Mouse (Mus musculus): ENCODE results near the gene Fam214b. TPM values are rescaled to one million over a fixed set of nuclear protein-coding genes. Genes with fewer than 3 reads are reported as not detected.
A peak's percentile ranks its signal among the peaks of the same experiment; 100 is the strongest.

Gene Fam214b
- total and polyA plus RNA-seq, 2 experiments from 2014 or later: 13.4 to 15.9 TPM

GRCm38 (mm10) chr4:43032501-43032900, 13.5 kb downstream of the Fam214b start:
- peaks cover 6% of the 10 kb centered on the region; the same call in 1 of the 2 replicates for H3K4me1 ChIP-seq (ENCODE audit: control insufficient read depth, insufficient read depth)
- TF ChIP-seq CTCF (IDR thresholded peaks at IDR 0.05; ENCODE audit: low read depth): no peak
- TF ChIP-seq EP300 (IDR thresholded peaks at IDR 0.05; ENCODE audit: low read depth): no peak
- ATAC-seq (ENCODE audit: insufficient read depth, low read depth) (no peak), DNase-seq (ENCODE audit: low spot score) (no peak)
- H3K36me3 ChIP-seq (replicated peaks; ENCODE audit: control insufficient read depth, insufficient read depth, low read length): peaks cover 54% of the 10 kb centered on the region
- no peak overlapping the region for H3K4me2 ChIP-seq (ENCODE audit: low read depth, low read length)
- H3K27me3 ChIP-seq (ENCODE audit: control insufficient read depth, insufficient read depth, low read length): no peaks in the 10 kb centered on the region
- no peaks in the 10 kb centered on the region for H3K9me3 ChIP-seq (replicated peaks; ENCODE audit: control insufficient read depth, low read length)
- no peak overlapping the region for H3K4me3 ChIP-seq (ENCODE audit: low read depth, low read length)
- WGBS: 100% methylated on average over 1 of the region's 1 CpGs
- no peak overlapping the region for H3K27ac ChIP-seq (ENCODE audit: low read depth)
- no peak overlapping the region for H3K9ac ChIP-seq (replicated peaks; ENCODE audit: low read depth, low read length)

- peak within 1 kb of the TSS; percentile 89 for H3K27ac ChIP-seq (ENCODE audit: low read depth)
- H3K9me3 ChIP-seq (replicated peaks; ENCODE audit: control insufficient read depth, low read length): no peaks in the 10 kb centered on the region
- peak; percentile 97 for DNase-seq (ENCODE audit: low spot score)
- peak within 1 kb of the TSS; percentile 80 for H3K4me2 ChIP-seq (ENCODE audit: low read depth, low read length)
- ATAC-seq (ENCODE audit: insufficient read depth, low read depth): peak; percentile 98
- peak within 1 kb of the TSS; percentile 89 for H3K4me3 ChIP-seq (ENCODE audit: low read depth, low read length)
- H3K4me1 ChIP-seq (ENCODE audit: control insufficient read depth, insufficient read depth): peaks cover 4% of the 10 kb centered on the region; the same call in 1 of the 2 replicates
- H3K27me3 ChIP-seq (ENCODE audit: control insufficient read depth, insufficient read depth, low read length): no peaks in the 10 kb centered on the region
- peak within 1 kb of the TSS; percentile 94 for H3K9ac ChIP-seq (replicated peaks; ENCODE audit: low read depth, low read length)
- peaks cover 58% of the 10 kb centered on the region for H3K36me3 ChIP-seq (replicated peaks; ENCODE audit: control insufficient read depth, insufficient read depth, low read length)
- TF ChIP-seq CTCF (IDR thresholded peaks at IDR 0.05; ENCODE audit: low read depth): peak; percentile 42
- no peak for TF ChIP-seq EP300 (IDR thresholded peaks at IDR 0.05; ENCODE audit: low read depth)
- WGBS: 1% methylated on average over 38 of the region's 38 CpGs
Measured at GRCm38 (mm10) chr4:43031237-43031995, 14.6 kb downstream of the Fam214b start, which contains the start of gene Stoml2. Stoml2 (minus strand) TSS chr4:43031710.

- Histone ChIP-seq H3K36me3 (replicated peaks; ENCODE audit: control insufficient read depth, insufficient read depth, low read length) (peaks cover 52% of the 10 kb centered on the region), H3K27me3 (ENCODE audit: control insufficient read depth, insufficient read depth, low read length) (no peaks in the 10 kb centered on the region), H3K4me3 (ENCODE audit: low read depth, low read length) (peak overlapping the region; percentile 89), H3K9ac (replicated peaks; ENCODE audit: low read depth, low read length) (peak overlapping the region; percentile 94), H3K4me1 (ENCODE audit: control insufficient read depth, insufficient read depth) (peaks cover 4% of the 10 kb centered on the region; the same call in 1 of the 2 replicates), H3K9me3 (replicated peaks; ENCODE audit: control insufficient read depth, low read length) (no peaks in the 10 kb centered on the region), H3K27ac (ENCODE audit: low read depth) (peak overlapping the region; percentile 89), H3K4me2 (ENCODE audit: low read depth, low read length) (peak overlapping the region; percentile 80)
- ATAC-seq (ENCODE audit: insufficient read depth, low read depth) (peak; percentile 31), DNase-seq (ENCODE audit: low spot score) (no peak)
- 1% methylated on average over 28 of the region's 28 CpGs for WGBS
- no peak for TF ChIP-seq CTCF (IDR thresholded peaks at IDR 0.05; ENCODE audit: low read depth)
- no peak for TF ChIP-seq EP300 (IDR thresholded peaks at IDR 0.05; ENCODE audit: low read depth)
Measured at GRCm38 (mm10) chr4:43030780-43031230, 15.2 kb downstream of the Fam214b start.

DNA sequence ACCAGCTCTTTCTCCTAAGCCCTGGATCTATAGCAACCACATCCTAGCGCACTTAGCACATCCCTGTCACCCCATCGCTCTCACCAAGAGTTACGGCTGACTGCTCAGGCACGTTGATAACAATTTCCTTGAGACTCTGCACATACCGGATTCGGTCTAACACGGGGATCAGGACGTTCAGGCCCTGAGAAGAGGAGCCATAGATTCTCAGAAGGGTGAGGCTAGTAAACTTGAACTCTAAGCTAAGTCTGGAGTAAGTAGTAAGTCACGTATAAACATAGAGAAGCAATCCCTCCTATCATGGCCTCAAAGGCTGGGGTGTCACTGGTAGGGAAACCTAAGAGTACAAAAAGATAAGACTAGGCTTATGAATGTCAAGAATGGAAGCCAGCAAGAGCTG, 15.7 kb downstream of the Fam214b start:
- DNase-seq (ENCODE audit: low spot score) (no peak), ATAC-seq (ENCODE audit: insufficient read depth, low read depth) (no peak)
- TF ChIP-seq EP300 (IDR thresholded peaks at IDR 0.05; ENCODE audit: low read depth) (no peak), CTCF (IDR thresholded peaks at IDR 0.05; ENCODE audit: low read depth) (no peak)
- Histone ChIP-seq H3K4me2 (ENCODE audit: low read depth, low read length) (peak overlapping the region; percentile 80), H3K9ac (replicated peaks; ENCODE audit: low read depth, low read length) (peak overlapping the region; percentile 94), H3K27ac (ENCODE audit: low read depth) (peak overlapping the region; percentile 89), H3K9me3 (replicated peaks; ENCODE audit: control insufficient read depth, low read length) (no peaks in the 10 kb centered on the region), H3K4me3 (ENCODE audit: low read depth, low read length) (peak overlapping the region; percentile 89), H3K36me3 (replicated peaks; ENCODE audit: control insufficient read depth, insufficient read depth, low read length) (peaks cover 47% of the 10 kb centered on the region), H3K4me1 (ENCODE audit: control insufficient read depth, insufficient read depth) (peaks cover 4% of the 10 kb centered on the region; the same call in 1 of the 2 replicates), H3K27me3 (ENCODE audit: control insufficient read depth, insufficient read depth, low read length) (no peaks in the 10 kb centered on the region)
- WGBS: 64% methylated on average over 9 of the region's 9 CpGs

DNA sequence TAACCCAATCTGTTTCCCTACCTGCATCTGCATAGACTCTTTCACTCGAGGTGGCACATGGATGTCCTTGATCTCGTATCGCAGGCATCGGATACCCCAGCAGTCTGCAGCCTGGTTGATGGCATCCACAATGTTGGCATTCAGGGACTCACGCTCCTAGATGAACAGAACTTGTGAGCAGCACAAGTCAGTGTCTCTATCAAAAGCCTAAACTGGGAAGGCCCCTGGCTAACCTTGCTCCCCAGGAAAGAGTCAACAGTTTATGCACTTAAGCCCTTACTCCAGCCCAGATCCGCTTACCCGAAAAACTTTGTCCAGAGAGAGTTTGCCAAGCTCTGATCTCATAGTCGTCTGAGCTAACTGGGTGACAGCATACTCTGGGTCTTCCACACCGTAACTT, 16.3 kb downstream of the Fam214b start:
- peaks cover 43% of the 10 kb centered on the region for H3K36me3 ChIP-seq (replicated peaks; ENCODE audit: control insufficient read depth, insufficient read depth, low read length)
- no peak overlapping the region for H3K4me2 ChIP-seq (ENCODE audit: low read depth, low read length)

More for the DNA sequence above, 16.3 kb downstream of the Fam214b start:
- Histone ChIP-seq H3K4me1 (ENCODE audit: control insufficient read depth, insufficient read depth) (peaks cover 4% of the 10 kb centered on the region; the same call in 1 of the 2 replicates), H3K4me3 (ENCODE audit: low read depth, low read length) (no peak overlapping the region), H3K27me3 (ENCODE audit: control insufficient read depth, insufficient read depth, low read length) (no peaks in the 10 kb centered on the region), H3K9ac (replicated peaks; ENCODE audit: low read depth, low read length) (no peak overlapping the region), H3K9me3 (replicated peaks; ENCODE audit: control insufficient read depth, low read length) (no peaks in the 10 kb centered on the region), H3K27ac (ENCODE audit: low read depth) (no peak overlapping the region)
- TF ChIP-seq CTCF (IDR thresholded peaks at IDR 0.05; ENCODE audit: low read depth) (no peak), EP300 (IDR thresholded peaks at IDR 0.05; ENCODE audit: low read depth) (no peak)
- 91% methylated on average over 9 of the region's 9 CpGs for WGBS
- ATAC-seq (ENCODE audit: insufficient read depth, low read depth) (no peak), DNase-seq (ENCODE audit: low spot score) (no peak)
